Mouse (Mus musculus) hindbrain, embryonic 15.5 days (tissue): ENCODE results near the gene Ppt1. TPM values are rescaled to one million over a fixed set of nuclear protein-coding genes. Genes with fewer than 3 reads are reported as not detected.
A peak's percentile ranks its signal among the peaks of the same experiment; 100 is the strongest.

Experiments
- ATAC-seq: fragments of 200-750 bp; cut with Nextera tagmentation; 2 replicates; pipeline ENCODE4 v1.8.0; 2017; ENCODE audit warnings: low read depth, moderate number of reproducible peaks, moderate TSS enrichment; ENCODE audit not compliant: low FRiP score
- H3K27ac ChIP-seq: fragments of 300-500 bp; sonication (generic); replicated peaks from 2 replicates; pipeline ENCODE4 v1.5.1; 2015; ENCODE audit warnings: mild to moderate bottlenecking, inconsistent platforms
- H3K27me3 ChIP-seq: fragments of 300-500 bp; sonication (generic); 2 replicates; pipeline ENCODE4 v1.6.1; 2015; ENCODE audit warnings: control low read depth, inconsistent platforms
- H3K36me3 ChIP-seq: fragments of 300-500 bp; sonication (generic); 2 replicates; pipeline ENCODE4 v1.6.1; 2015; ENCODE audit warnings: control low read depth, inconsistent platforms
- H3K4me1 ChIP-seq: fragments of 300-500 bp; sonication (generic); replicated peaks from 2 replicates; pipeline ENCODE4 v1.6.1; 2015; ENCODE audit warnings: control low read depth, inconsistent platforms
- H3K4me2 ChIP-seq: fragments of 300-500 bp; sonication (generic); 2 replicates; pipeline ENCODE4 v1.6.1; 2015; ENCODE audit warnings: moderate library complexity, mild to moderate bottlenecking, inconsistent platforms
- H3K4me3 ChIP-seq: fragments of 300-500 bp; sonication (generic); 2 replicates; pipeline ENCODE4 v1.5.1; 2015; ENCODE audit warnings: mild to moderate bottlenecking, inconsistent platforms
- H3K9ac ChIP-seq: fragments of 300-500 bp; sonication (generic); 2 replicates; pipeline ENCODE4 v1.6.1; 2015; ENCODE audit warnings: inconsistent platforms
- H3K9me3 ChIP-seq: fragments of 300-500 bp; sonication (generic); 2 replicates; pipeline ENCODE4 v1.6.1; 2016; ENCODE audit warnings: control low read depth, inconsistent platforms
- WGBS: fragments of 180-500 bp; shearing (Covaris S2); methylation state at CpG from one replicate; pipeline ENCODE4 v1.1.7; 2015; 5-methylcytosine and 5-hydroxymethylcytosine counted together
- polyA plus RNA-seq: library from polyadenylated mRNA; unstranded; fragments of >200 nt; fragmentation: Nextera tagmentation; extraction: Ambion mirVana; gene quantifications from 2 replicates; pipeline ENCODE4 v1.2.1, GENCODE M21; 2015

Gene Ppt1
- polyA plus RNA-seq, 1 experiment from 2014 or later = 93.6 TPM

- ATAC-seq = no peak
- H3K27ac ChIP-seq = no peak overlapping the region
- no peak overlapping the region for H3K9ac ChIP-seq
- H3K4me3 ChIP-seq = no peak overlapping the region
- no peaks in the 10 kb centered on the region for H3K9me3 ChIP-seq
- WGBS = 67% methylated on average over 2 of the region's 2 CpGs
- H3K4me2 ChIP-seq = 0 out of 2 replicates have a peak overlapping the region, but pooled peaks have one; percentile 23
- H3K36me3 ChIP-seq = peaks cover 18% of the 10 kb centered on the region; the same call in 1 of the 2 replicates
- no peaks in the 10 kb centered on the region for H3K27me3 ChIP-seq
- peaks cover 36% of the 10 kb centered on the region for H3K4me1 ChIP-seq
Measured at GRCm38 (mm10) chr4:122837994-122838393, 2.0 kb downstream of the Ppt1 start.

GRCm38 (mm10) chr4:122838416-122838815 lies 2.4 kb downstream of the Ppt1 start:
- no peaks in the 10 kb centered on the region for H3K27me3 ChIP-seq
- H3K4me3 ChIP-seq = no peak overlapping the region
- 68% methylated on average over 1 of the region's 1 CpGs for WGBS
- no peak overlapping the region for H3K9ac ChIP-seq
- H3K4me2 ChIP-seq = 0 out of 2 replicates have a peak overlapping the region, but pooled peaks have one; percentile 23
- ATAC-seq = no peak
- no peaks in the 10 kb centered on the region for H3K9me3 ChIP-seq
- H3K36me3 ChIP-seq = peaks cover 18% of the 10 kb centered on the region; the same call in 1 of the 2 replicates
- H3K27ac ChIP-seq = no peak overlapping the region
- peaks cover 36% of the 10 kb centered on the region for H3K4me1 ChIP-seq

- Histone ChIP-seq H3K9me3 (no peaks in the 10 kb centered on the region), H3K27ac (no peak overlapping the region), H3K4me2 (no peak overlapping the region), H3K27me3 (no peaks in the 10 kb centered on the region), H3K9ac (no peak overlapping the region), H3K36me3 (peaks cover 72% of the 10 kb centered on the region), H3K4me1 (no peaks in the 10 kb centered on the region), H3K4me3 (no peak overlapping the region)
- WGBS = 79% methylated on average over 13 of the region's 13 CpGs
- ATAC-seq = no peak
Measured at GRCm38 (mm10) chr4:122848150-122848621, 12.1 kb downstream of the Ppt1 start.

- Histone ChIP-seq H3K9ac (no peak overlapping the region), H3K36me3 (peaks cover 74% of the 10 kb centered on the region), H3K4me3 (no peak overlapping the region), H3K27ac (no peak overlapping the region), H3K4me2 (no peak overlapping the region), H3K4me1 (no peaks in the 10 kb centered on the region), H3K27me3 (no peaks in the 10 kb centered on the region), H3K9me3 (no peaks in the 10 kb centered on the region)
- ATAC-seq = no peak
Measured at GRCm38 (mm10) chr4:122851535-122851934, 15.5 kb downstream of the Ppt1 start.

GRCm38 (mm10) chr4:122853691-122854090 lies 17.6 kb downstream of the Ppt1 start:
- no peak overlapping the region for H3K4me2 ChIP-seq
- H3K9me3 ChIP-seq = no peaks in the 10 kb centered on the region
- H3K27ac ChIP-seq = no peak overlapping the region
- H3K36me3 ChIP-seq = peaks cover 76% of the 10 kb centered on the region
- H3K4me1 ChIP-seq = no peaks in the 10 kb centered on the region
- ATAC-seq = no peak
- no peak overlapping the region for H3K9ac ChIP-seq
- 57% methylated on average over 2 of the region's 2 CpGs for WGBS
- H3K27me3 ChIP-seq = no peaks in the 10 kb centered on the region
- no peak overlapping the region for H3K4me3 ChIP-seq

- Histone ChIP-seq H3K9me3 (no peaks in the 10 kb centered on the region), H3K9ac (no peak overlapping the region), H3K4me1 (no peaks in the 10 kb centered on the region), H3K27ac (no peak overlapping the region), H3K4me2 (no peak overlapping the region), H3K27me3 (no peaks in the 10 kb centered on the region), H3K4me3 (no peak overlapping the region), H3K36me3 (peaks cover 74% of the 10 kb centered on the region)
- ATAC-seq = no peak
- WGBS = 95% methylated on average over 4 of the region's 4 CpGs
Measured at GRCm38 (mm10) chr4:122854770-122855169, 18.7 kb downstream of the Ppt1 start.

GRCm38 (mm10) chr4:122857909-122858308 lies 21.9 kb downstream of the Ppt1 start:
- H3K4me2 ChIP-seq = no peak overlapping the region
- no peaks in the 10 kb centered on the region for H3K9me3 ChIP-seq
- H3K27ac ChIP-seq = no peak overlapping the region
- H3K4me3 ChIP-seq = no peak overlapping the region
- no peaks in the 10 kb centered on the region for H3K4me1 ChIP-seq
- 51% methylated on average over 2 of the region's 2 CpGs for WGBS
- H3K36me3 ChIP-seq = peaks cover 78% of the 10 kb centered on the region
- no peak for ATAC-seq
- no peak overlapping the region for H3K9ac ChIP-seq
- H3K27me3 ChIP-seq = no peaks in the 10 kb centered on the region

- 82% methylated on average over 6 of the region's 6 CpGs for WGBS
- no peak for ATAC-seq
- H3K9me3 ChIP-seq = no peaks in the 10 kb centered on the region
- H3K4me2 ChIP-seq = no peak overlapping the region
- peaks cover 83% of the 10 kb centered on the region for H3K36me3 ChIP-seq
- no peak overlapping the region for H3K9ac ChIP-seq
- H3K4me3 ChIP-seq = no peak overlapping the region
- no peaks in the 10 kb centered on the region for H3K27me3 ChIP-seq
- H3K27ac ChIP-seq = no peak overlapping the region
- no peaks in the 10 kb centered on the region for H3K4me1 ChIP-seq
Measured at GRCm38 (mm10) chr4:122859096-122859674, 23.1 kb downstream of the Ppt1 start.

- Histone ChIP-seq H3K4me1 (no peaks in the 10 kb centered on the region), H3K27me3 (no peaks in the 10 kb centered on the region), H3K27ac (no peak overlapping the region), H3K4me2 (no peak overlapping the region), H3K36me3 (peaks cover 87% of the 10 kb centered on the region), H3K4me3 (no peak overlapping the region), H3K9me3 (no peaks in the 10 kb centered on the region), H3K9ac (no peak overlapping the region)
- WGBS = 95% methylated on average over 4 of the region's 4 CpGs
- ATAC-seq = no peak
Measured at GRCm38 (mm10) chr4:122861836-122862235, 25.8 kb downstream of the Ppt1 start.

GRCm38 (mm10) chr4:122868041-122868440 lies 32.0 kb downstream of the Ppt1 start:
- no peak overlapping the region for H3K9ac ChIP-seq
- H3K4me3 ChIP-seq = no peak overlapping the region
- no peaks in the 10 kb centered on the region for H3K4me1 ChIP-seq
- no peak for ATAC-seq
- no peaks in the 10 kb centered on the region for H3K27me3 ChIP-seq
- no peak overlapping the region for H3K4me2 ChIP-seq
- H3K27ac ChIP-seq = no peak overlapping the region
- 94% methylated on average over 1 of the region's 1 CpGs for WGBS
- peaks cover 78% of the 10 kb centered on the region for H3K36me3 ChIP-seq
- no peaks in the 10 kb centered on the region for H3K9me3 ChIP-seq

- Histone ChIP-seq H3K27me3 (no peaks in the 10 kb centered on the region), H3K9me3 (no peaks in the 10 kb centered on the region), H3K4me2 (no peak overlapping the region), H3K9ac (no peak overlapping the region), H3K4me1 (no peaks in the 10 kb centered on the region), H3K27ac (no peak overlapping the region), H3K4me3 (no peak overlapping the region), H3K36me3 (peaks cover 59% of the 10 kb centered on the region)
- no peak for ATAC-seq
Measured at GRCm38 (mm10) chr4:122870027-122870426, 34.0 kb downstream of the Ppt1 start.

- Histone ChIP-seq H3K4me3 (no peak overlapping the region), H3K36me3 (peaks cover 52% of the 10 kb centered on the region), H3K4me1 (no peaks in the 10 kb centered on the region), H3K27ac (no peak overlapping the region), H3K27me3 (no peaks in the 10 kb centered on the region), H3K9ac (no peak overlapping the region), H3K9me3 (no peaks in the 10 kb centered on the region), H3K4me2 (no peak overlapping the region)
- no peak for ATAC-seq
- 92% methylated on average over 5 of the region's 5 CpGs for WGBS
Measured at GRCm38 (mm10) chr4:122870741-122871140, 34.7 kb downstream of the Ppt1 start.

GRCm38 (mm10) chr4:122871269-122871668 lies 35.2 kb downstream of the Ppt1 start:
- H3K4me2 ChIP-seq = no peak overlapping the region
- no peak overlapping the region for H3K9ac ChIP-seq
- H3K9me3 ChIP-seq = no peaks in the 10 kb centered on the region
- no peak overlapping the region for H3K4me3 ChIP-seq
- peaks cover 47% of the 10 kb centered on the region for H3K36me3 ChIP-seq
- H3K27ac ChIP-seq = no peak overlapping the region
- no peaks in the 10 kb centered on the region for H3K4me1 ChIP-seq
- 92% methylated on average over 11 of the region's 11 CpGs for WGBS
- no peaks in the 10 kb centered on the region for H3K27me3 ChIP-seq
- ATAC-seq = no peak
